Mouse (Mus musculus) ovary, adult 10 weeks (tissue): ENCODE data around the gene Gm4631. TPM values are rescaled to one million over a fixed set of nuclear protein-coding genes. Genes with fewer than 3 reads are reported as not detected.

ENCODE experiments used
- polyA plus RNA-seq: library from polyadenylated mRNA; stranded (reverse); fragments of 350-450 nt; fragmentation: Illumina TruSeq; extraction: RNeasy Lipid Tissue Mini Kit (QIAGEN cat#74804); gene quantifications from one replicate; pipeline ENCODE4 v1.2.3, GENCODE M21; 2014

The Gm4631 gene
- 103 TPM for polyA plus RNA-seq

GRCm38 (mm10) chr2:175338097-175338496 is at the start of gene Gm4631:
Gm4631 (minus strand) TSS chr2:175338197.

GRCm38 (mm10) chr2:175372136-175372535 is 34.1 kb upstream of the Gm4631 start, which contains the start of gene Zfp968:
Zfp968 (plus strand) TSS chr2:175372436.

GRCm38 (mm10) chr2:175274825-175275224 is 63.2 kb downstream of the Gm4631 start, which contains the start of gene Gm14440:
Gm14440 (plus strand) TSS chr2:175275125.

Other genes starting within 250 kb of the Gm4631 start
- gene Gm14399, start 196.2 kb downstream of the Gm4631 start, polyA plus RNA-seq, result 63.9 TPM
- 3.1 TPM for gene Gm14443, start 162.3 kb downstream of the Gm4631 start, polyA plus RNA-seq
- gene Gm14391, start 131.3 kb downstream of the Gm4631 start, polyA plus RNA-seq, result 47.6 TPM
- gene Gm14440, start 63.1 kb downstream of the Gm4631 start, polyA plus RNA-seq, result 64.1 TPM
- gene Zfp968, start 34.2 kb upstream of the Gm4631 start, polyA plus RNA-seq, result 26.0 TPM
- gene Gm4724, start 97.6 kb upstream of the Gm4631 start, polyA plus RNA-seq, result 64.5 TPM
- gene Zfp965, start 131.8 kb upstream of the Gm4631 start, polyA plus RNA-seq, result 60.7 TPM